Mouse (Mus musculus): ENCODE measurements around the gene Ganc.

DNA sequence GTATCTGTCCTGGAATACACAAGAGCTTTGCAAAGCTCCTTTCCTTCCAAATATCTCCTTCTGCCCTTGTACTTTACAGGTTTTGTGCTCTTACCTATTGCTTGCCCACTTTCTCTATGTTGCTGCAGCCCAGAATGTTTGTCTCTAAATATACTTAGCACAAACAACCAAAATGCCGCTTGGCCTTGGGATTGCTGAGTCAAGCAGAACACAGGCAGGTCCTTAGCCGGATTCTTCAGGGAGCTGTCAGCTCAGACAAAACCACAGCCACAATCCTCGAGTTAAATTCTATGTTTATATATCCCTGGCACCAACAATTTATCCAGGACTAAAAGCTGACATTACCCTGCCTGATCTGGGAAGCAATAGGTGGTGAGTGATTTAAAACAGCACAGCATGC, 14.3 kb upstream of the Ganc start:
- TF ChIP-seq POLR2A (IDR thresholded peaks at IDR 0.05; ENCODE audit: insufficient read depth, low read depth, low read length): no peak
- no peak for TF ChIP-seq CTCF (IDR thresholded peaks at IDR 0.05)
- no peak for TF ChIP-seq EP300 (IDR thresholded peaks at IDR 0.05; ENCODE audit: insufficient read depth, low read depth, low read length)
